Comparison of ENCODE assay signal across 19 mouse cellular contexts in the genomic region with DNA sequence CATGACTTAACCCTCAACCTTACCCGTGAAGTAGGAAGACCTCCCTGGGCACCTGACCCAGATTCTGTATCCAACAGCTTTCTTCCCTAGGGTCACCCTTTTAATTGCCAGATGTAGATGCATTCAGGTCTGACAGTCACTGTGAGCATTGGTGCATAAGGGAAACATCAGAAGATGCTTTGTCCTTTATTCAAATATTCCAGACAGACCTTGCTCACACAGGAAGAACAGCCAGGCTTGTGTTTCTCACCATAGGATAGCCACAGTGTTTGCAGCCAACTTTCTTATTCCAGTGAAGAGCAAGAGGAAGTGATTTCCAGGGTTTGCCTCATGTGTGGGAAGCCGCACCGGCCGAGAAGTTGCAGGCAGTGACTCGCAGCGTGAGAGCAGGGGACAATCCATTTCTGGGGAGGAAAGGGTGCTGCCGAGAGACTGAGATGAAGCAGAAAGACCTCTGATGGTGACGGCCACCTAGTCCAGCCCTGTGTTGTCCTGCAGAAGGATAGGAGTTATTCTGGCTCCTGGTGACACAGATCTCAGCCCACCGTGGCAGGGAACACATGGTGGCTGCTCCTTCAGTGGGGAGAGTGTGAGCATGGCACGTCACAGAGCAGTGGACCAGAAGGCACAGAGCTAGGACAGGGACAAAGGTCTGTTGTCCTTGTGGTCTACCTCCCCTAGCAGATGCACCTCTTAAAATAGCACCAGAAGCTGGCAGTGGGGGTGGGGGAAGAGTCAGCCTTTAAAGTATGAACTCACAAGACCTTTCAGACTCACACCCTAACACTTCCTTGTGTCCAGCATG. TPM values are rescaled to one million over a fixed set of nuclear protein-coding genes. Genes with fewer than 3 reads are reported as not detected.
DNase-seq lines count a peak whose midpoint lies in the region; ATAC-seq and TF ChIP-seq lines count a peak whose summit lies in the region.
"Had no signal": no experiment of that assay in that cellular context is flagged by ENCODE, and none has a peak within 500 bp of the region (broad histone marks: within the 10 kb centered on the region; RNA-seq: fewer than 3 reads in every experiment).

No protein-coding gene starts in this region.

- WGBS in heart, embryonic 10.5 days: 55% methylated on average over 10 of the region's 10 CpGs
- WGBS in kidney, embryonic 15.5 days: 57% methylated on average over 10 of the region's 10 CpGs

- TF ChIP-seq CTCF in layer of hippocampus, adult 2 months (conservative IDR thresholded peaks at IDR 0.05): no peak

- H3K4me2 ChIP-seq in kidney, embryonic 15.5 days: 0 out of 2 replicates have a peak overlapping the region, but pooled peaks have one; percentile 1
- H3K4me2 ChIP-seq: hindbrain, embryonic 15.5 days; liver, embryonic 11.5 days; midbrain, embryonic 11.5 days had no signal

- peak overlapping the region; percentile 82 for H3K27ac ChIP-seq in heart, embryonic 10.5 days
- H3K27ac ChIP-seq in kidney, embryonic 15.5 days: no peak overlapping the region
- H3K27ac ChIP-seq in layer of hippocampus, adult 2 months: no peak overlapping the region
- H3K27ac ChIP-seq: hindbrain, embryonic 15.5 days had no signal

- no peak for ATAC-seq in kidney, embryonic 15.5 days (replicated peaks; ENCODE audit: low FRiP score)
- 0 out of 2 replicates have a peak, but pooled peaks have one; percentile 5 for ATAC-seq in granulocyte monocyte progenitor cell, adult 5-6 weeks (replicated peaks; ENCODE audit: poor library complexity, severe bottlenecking)
- 0 out of 2 replicates have a peak, but pooled peaks have one; percentile 28 for ATAC-seq in megakaryocyte, adult 5-6 weeks (ENCODE audit: poor library complexity, severe bottlenecking)

- H3K4me1 ChIP-seq in heart, embryonic 10.5 days: peaks cover 39% of the 10 kb centered on the region
- H3K4me1 ChIP-seq in kidney, embryonic 15.5 days: peaks cover 33% of the 10 kb centered on the region

- peak; percentile 74 for DNase-seq in heart, embryonic 10.5 days (ENCODE audit: low spot score)
- no peak for DNase-seq in heart, adult 18-20 months
- no peak for DNase-seq in kidney, adult 11 months
- no peak for DNase-seq in layer of hippocampus, adult 2 months (ENCODE audit: low spot score in 2 of 2)
- DNase-seq: cerebellum, postnatal 25 days; kidney, adult 8-10 months; lung, postnatal 14 days; right cerebral cortex, postnatal 14 days had no signal

- H3K27me3 ChIP-seq in heart, embryonic 10.5 days (ENCODE audit: insufficient read depth, poor library complexity, severe bottlenecking): no peaks in the 10 kb centered on the region
- H3K27me3 ChIP-seq in kidney, embryonic 15.5 days: no peaks in the 10 kb centered on the region; the same call in 1 of the 2 replicates
- H3K27me3 ChIP-seq: hindbrain, embryonic 15.5 days had no signal

- no peaks in the 10 kb centered on the region for H3K9me3 ChIP-seq in heart, embryonic 10.5 days
- H3K9me3 ChIP-seq in kidney, embryonic 15.5 days (replicated peaks): no peaks in the 10 kb centered on the region
- H3K9me3 ChIP-seq: hindbrain, embryonic 15.5 days had no signal

- H3K9ac ChIP-seq in kidney, embryonic 15.5 days: no peak overlapping the region
- H3K9ac ChIP-seq: hindbrain, embryonic 15.5 days had no signal

- H3K4me3 ChIP-seq in heart, embryonic 10.5 days: peak overlapping the region; percentile 16; the same call in 1 of the 2 replicates
- no peak overlapping the region for H3K4me3 ChIP-seq in kidney, embryonic 15.5 days (replicated peaks)
- H3K4me3 ChIP-seq in layer of hippocampus, adult 2 months: no peak overlapping the region
- H3K4me3 ChIP-seq: hindbrain, embryonic 15.5 days had no signal

- no peaks in the 10 kb centered on the region for H3K36me3 ChIP-seq in heart, embryonic 10.5 days
- no peaks in the 10 kb centered on the region for H3K36me3 ChIP-seq in kidney, embryonic 15.5 days
- H3K36me3 ChIP-seq: hindbrain, embryonic 15.5 days had no signal

RNA-seq across cellular contexts. Expression of a gene that starts 32.6 kb away (rescaled TPM):
- polyA plus RNA-seq in heart, embryonic 10.5 days (2016; fragmentation: Nextera tagmentation; extraction: Ambion mirVana): 2.3 and 3.6 TPM in 2 replicates
- 1 to 10 TPM; 2.2 to 2.3 TPM for total RNA-seq in heart, adult 18-20 months (2021)
- polyA plus RNA-seq in kidney, embryonic 15.5 days (2015; fragmentation: Nextera tagmentation; extraction: Ambion mirVana): 1.8 and 2.4 TPM in 2 replicates
- total RNA-seq in granulocyte monocyte progenitor cell, adult 5-6 weeks (2014; fragmentation: Nextera tagmentation): not detected in 2 replicates
- not detected in 2 replicates for total RNA-seq in granulocyte monocyte progenitor cell, adult 5-6 weeks (2017)
- total RNA-seq in megakaryocyte, adult 5-6 weeks (2015): not detected in 2 replicates
- not detected in 2 replicates for total RNA-seq in megakaryocyte, adult 5-6 weeks (2017)
- total RNA-seq in layer of hippocampus, adult 2 months (2021): 1 to 10 TPM; 2.0 to 2.3 TPM
- polyA plus RNA-seq: C2C12; liver, embryonic 11.5 days had no signal

RNA-seq across cellular contexts. Expression of a gene that starts 34.0 kb away (rescaled TPM):
- 0.08 TPM in 1 of 2 replicates, not detected in the other for polyA plus RNA-seq in heart, embryonic 10.5 days (2016; fragmentation: Nextera tagmentation; extraction: Ambion mirVana)
- total RNA-seq in heart, adult 18-20 months (2021): under 1 TPM; 0.30 to 0.41 TPM
- not detected in 2 replicates for polyA plus RNA-seq in kidney, embryonic 15.5 days (2015; fragmentation: Nextera tagmentation; extraction: Ambion mirVana)
- total RNA-seq in granulocyte monocyte progenitor cell, adult 5-6 weeks (2014; fragmentation: Nextera tagmentation): not detected in 2 replicates
- total RNA-seq in granulocyte monocyte progenitor cell, adult 5-6 weeks (2017): not detected in 2 replicates
- not detected in 2 replicates for total RNA-seq in megakaryocyte, adult 5-6 weeks (2015)
- not detected in 2 replicates for total RNA-seq in megakaryocyte, adult 5-6 weeks (2017)
- total RNA-seq in layer of hippocampus, adult 2 months (2021): not detected
- total RNA-seq: gastrocnemius, adult 8-10 months; layer of hippocampus, postnatal 10 days; left cerebral cortex, postnatal 25 days had no signal
- polyA plus RNA-seq: hindbrain, embryonic 15.5 days; midbrain, embryonic 11.5 days; urinary bladder, adult 2 months had no signal
